Mouse (Mus musculus): ENCODE measurements around the gene Eml2.

The Eml2 gene

DNA sequence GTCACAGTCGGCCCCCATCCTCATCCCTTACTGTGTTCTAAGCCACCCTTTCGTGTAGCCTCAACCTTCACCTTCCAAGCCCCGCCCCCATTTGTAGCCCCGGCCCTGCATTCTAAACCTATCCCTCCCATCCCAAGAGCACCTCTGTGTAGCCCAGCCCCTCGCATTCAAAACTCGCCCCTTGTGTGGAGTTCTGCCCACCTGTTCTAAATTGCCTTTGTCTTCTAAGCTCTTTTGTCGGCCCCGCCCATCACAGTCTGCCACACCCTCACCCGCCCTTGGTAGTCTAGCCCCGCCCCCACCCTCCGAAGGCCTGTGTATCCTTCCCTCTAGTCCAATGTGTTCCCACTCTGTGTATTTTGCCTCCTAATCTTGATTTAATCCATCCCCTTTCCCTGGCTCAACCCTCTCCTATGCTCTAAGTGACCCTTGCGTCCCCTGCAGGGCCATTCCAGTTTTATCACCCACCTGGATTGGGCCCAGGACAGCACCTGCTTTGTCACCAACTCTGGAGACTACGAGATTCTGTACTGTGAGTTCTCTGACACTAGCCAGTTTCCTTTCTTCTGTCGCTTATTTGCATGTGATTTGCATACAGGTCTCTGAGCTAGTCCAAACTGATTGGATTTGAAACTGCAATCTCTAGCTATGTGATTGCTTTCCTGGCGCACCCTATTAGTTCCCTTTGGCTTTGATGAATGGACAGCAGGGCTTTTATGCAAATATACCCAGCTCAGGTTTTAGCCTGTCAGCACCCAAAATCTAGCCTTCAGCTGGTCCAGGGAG, 26.0 kb downstream of the Eml2 start:
- DNase-seq (ENCODE audit: low read depth, low spot score), result no peak

DNA sequence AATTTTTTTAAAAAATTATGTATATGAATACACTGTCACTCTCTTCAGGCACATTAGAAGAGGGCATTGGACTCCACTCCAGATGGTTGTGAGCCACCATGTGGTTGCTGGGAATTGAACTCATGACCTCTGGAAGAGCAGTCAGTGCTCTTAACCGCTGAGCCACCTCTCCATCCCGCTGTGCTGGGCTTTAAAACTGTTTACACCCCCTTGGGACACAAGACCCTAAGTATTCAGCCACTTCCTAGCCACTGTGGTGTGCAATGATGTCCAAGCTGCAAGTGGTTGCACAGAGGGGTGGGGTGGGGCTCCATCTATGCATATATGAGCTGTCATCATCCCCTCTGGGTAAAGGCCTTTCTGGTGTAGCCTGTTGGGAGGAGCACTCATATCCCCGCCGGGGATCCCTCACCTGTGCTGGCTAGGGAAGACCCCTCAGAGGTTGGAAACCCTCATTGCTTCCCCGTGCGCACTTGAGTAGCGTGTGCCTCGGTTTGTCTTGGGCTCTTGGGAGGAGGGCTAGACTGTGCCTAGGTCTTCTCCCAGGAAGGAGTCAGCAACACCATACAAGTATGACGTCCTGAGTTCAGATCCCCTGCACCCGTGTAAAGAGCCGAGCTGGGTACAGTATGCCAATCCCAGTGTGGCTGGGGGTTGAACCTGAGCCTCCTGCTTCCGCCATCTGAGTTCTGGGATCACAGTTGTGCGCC, 32.1 kb downstream of the Eml2 start:
- DNase-seq (ENCODE audit: low read depth, low spot score), result no peak

- peak; percentile 55 for DNase-seq (ENCODE audit: low read depth, low spot score)
Observed at GRCm38 (mm10) chr7:19208944-19209472, 32.8 kb downstream of the Eml2 start.

- DNase-seq (ENCODE audit: low read depth, low spot score), result no peak
Observed at GRCm38 (mm10) chr7:19209494-19209893, 33.3 kb downstream of the Eml2 start.

DNA sequence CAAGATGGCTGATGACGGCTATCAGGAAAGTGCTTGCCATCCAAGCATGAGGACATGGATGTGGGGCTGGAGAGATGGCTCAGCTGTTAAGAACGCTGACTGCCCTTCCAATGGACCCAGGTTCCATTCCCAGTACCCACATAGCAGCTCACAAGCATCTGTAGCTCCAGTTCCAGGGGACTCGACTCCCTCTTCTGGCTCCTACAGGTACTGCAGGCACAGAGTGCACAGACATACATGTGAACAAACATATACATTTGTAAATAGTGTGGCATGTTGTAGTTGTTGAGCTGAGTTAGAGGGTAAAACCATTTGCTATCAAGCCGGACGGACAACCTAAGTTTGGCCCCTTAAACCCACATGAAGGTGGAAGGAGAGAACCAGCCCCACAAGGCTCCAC, 33.8 kb downstream of the Eml2 start:
- no peak for DNase-seq (ENCODE audit: low read depth, low spot score)

DNA sequence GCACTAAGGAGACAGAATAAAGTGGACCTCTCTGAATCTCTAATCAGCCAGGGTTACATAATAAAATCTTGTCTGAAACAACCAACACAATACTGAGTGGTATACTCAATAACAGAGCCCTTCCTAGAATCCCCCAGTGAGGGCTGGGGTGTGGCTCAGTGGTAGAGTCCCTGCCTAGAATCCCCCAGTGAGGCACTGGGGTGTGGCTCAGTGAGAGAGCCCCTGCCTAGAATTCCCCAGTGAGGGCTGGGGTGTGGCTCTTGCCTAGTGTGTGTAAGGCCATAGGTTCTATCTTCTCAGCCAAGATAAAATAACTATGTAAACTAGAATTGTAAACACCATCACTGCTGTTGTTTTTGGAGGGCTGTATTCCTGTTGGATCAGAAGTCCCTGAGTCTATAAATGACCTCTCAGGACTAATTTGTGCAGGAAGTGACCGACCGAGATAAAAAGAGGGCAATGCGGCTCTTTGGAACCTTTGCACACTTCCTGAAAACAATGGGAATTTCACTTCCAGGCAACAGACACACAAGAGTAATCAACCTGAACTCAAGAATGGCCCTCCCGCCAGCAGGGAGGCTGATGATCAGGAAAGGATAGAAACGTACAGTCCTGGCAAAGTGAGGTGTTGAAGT, 34.9 kb downstream of the Eml2 start:
- DNase-seq (ENCODE audit: low read depth, low spot score), result no peak

GRCm38 (mm10) chr7:19211996-19212755, 36.0 kb downstream of the Eml2 start, which contains the start of gene Gpr4:
Gpr4 (plus strand) TSS chr7:19212538.
- no peak for DNase-seq (ENCODE audit: low read depth, low spot score)

DNA sequence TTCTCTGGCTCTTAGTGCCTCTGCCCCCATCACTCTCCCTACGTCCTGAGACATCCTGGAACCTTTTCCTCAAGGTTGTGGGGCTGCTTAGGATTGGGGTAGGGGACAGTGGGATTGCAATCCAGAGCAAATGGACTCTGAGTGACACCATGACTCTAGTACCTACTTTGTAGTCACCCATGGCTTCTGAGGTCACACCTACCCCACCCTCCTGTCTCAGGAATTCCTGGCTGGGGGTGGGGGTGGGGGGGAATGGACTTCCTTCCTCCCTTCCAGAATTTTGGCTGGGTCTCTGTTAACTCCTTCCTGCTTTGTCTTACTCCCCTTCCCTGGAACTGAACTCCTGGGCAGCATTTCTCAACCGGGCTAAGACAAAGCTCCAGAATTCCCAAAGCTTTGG, 37.2 kb downstream of the Eml2 start:
- DNase-seq (ENCODE audit: low read depth, low spot score), result no peak

GRCm38 (mm10) chr7:19214369-19214768, 38.1 kb downstream of the Eml2 start:
- no peak for DNase-seq (ENCODE audit: low read depth, low spot score)

- DNase-seq (ENCODE audit: low read depth, low spot score), result no peak
Observed at GRCm38 (mm10) chr7:19214940-19215339, 38.7 kb downstream of the Eml2 start.

- DNase-seq (ENCODE audit: low read depth, low spot score), result peak; percentile 91
Observed at GRCm38 (mm10) chr7:19217492-19217891, 41.3 kb downstream of the Eml2 start.

GRCm38 (mm10) chr7:19217944-19218343, 41.7 kb downstream of the Eml2 start:
- DNase-seq (ENCODE audit: low read depth, low spot score), result no peak

DNA sequence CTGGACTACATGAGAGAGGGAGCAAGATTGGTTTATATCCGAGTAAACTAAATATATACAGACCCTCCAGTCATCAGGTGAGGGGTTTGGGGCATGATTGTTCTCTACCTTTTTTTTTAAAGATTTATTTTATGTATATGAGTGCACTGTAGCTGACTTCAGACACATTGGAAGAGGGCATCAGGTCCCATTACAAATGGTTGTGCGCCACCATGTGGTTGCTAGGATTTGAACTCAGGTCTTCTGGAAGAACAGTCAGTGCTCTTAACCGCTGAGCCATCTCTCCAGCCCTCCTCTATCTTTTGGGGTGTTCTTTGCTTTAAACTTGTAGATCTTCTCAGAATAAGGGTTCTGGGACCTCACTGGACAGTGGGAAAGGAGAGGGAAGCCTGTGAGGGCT, 43.8 kb downstream of the Eml2 start:
- no peak for DNase-seq (ENCODE audit: low read depth, low spot score)

DNA sequence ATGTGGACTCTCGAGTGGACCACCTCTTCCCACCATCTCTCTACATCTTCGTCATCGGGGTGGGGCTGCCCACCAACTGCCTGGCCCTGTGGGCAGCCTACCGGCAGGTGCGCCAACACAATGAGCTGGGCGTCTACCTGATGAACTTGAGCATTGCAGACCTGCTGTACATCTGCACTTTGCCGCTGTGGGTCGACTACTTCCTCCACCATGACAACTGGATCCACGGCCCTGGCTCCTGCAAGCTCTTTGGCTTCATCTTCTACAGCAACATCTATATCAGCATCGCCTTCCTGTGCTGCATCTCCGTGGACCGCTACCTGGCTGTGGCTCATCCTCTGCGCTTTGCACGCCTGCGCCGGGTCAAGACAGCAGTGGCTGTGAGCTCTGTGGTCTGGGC, 46.0 kb downstream of the Eml2 start:
- no peak for DNase-seq (ENCODE audit: low read depth, low spot score)

GRCm38 (mm10) chr7:19222875-19223274, 46.7 kb downstream of the Eml2 start:
- DNase-seq (ENCODE audit: low read depth, low spot score), result no peak

DNA sequence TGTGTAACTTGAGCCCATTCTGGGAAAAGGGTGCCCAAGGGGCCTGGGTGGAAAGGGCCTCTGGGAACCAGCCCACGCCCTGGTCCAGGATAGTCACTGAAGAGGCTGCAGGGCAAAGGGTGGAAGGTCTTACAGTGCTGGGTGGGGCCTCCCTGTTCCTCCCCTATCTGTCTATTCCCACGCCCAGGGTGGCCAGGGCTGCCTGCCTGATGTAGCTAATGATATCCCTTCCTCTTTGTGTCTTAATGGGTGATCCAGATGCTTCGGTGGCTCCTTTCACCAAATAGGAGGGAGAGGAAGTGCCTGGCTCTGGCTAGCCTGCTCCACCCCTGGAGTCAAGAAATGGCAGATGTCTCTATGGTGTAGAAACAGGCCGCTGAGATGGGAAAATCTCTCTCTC, 48.7 kb downstream of the Eml2 start:
- no peak for DNase-seq (ENCODE audit: low read depth, low spot score)

- DNase-seq (ENCODE audit: low read depth, low spot score), result no peak
Observed at GRCm38 (mm10) chr7:19226817-19227797, 50.9 kb downstream of the Eml2 start.

DNA sequence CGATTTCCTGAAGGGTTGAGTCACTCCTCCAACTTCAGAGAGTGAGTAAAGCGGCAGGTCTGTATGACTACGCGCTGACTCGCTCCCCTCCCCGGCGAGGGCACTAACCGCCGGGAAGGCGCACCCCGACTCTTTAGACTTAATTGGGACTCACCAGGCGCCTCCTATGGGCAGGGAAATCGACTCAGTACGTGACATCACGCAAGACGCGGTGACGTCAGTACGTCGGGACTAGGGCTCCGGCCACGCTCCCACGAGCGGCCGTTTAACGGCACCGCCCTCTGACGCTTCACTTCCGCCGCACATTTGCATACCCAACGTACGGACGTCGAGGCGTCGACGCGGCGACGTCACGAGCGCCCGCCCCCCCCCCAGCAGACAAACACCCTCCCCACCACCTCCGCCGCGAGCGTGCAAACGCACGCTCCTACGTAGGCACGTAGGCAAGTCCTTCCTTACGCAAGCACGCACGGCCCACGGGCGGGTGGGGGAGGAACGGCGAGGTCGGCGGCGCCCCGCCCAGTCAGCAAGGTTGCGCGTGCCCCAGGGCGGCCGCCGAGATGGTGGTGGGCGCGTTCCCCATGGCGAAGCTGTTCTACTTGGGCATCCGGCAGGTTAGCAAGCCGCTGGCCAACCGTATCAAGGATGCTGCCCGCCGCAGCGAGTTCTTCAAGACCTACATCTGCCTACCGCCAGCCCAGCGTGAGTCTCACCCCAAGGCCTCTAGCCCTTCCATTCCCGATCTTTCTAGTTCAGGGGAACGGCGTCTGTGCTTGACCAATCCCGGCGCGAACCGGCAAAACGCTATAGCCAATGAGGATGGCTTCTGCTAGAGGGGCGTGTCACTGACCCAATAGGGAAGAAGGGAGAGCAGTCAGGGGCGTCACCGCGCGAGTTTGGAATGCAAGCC, 51.9 kb downstream of the Eml2 start, which contains the start of gene Opa3:
Gene Opa3, plus strand, starts transcription at position 452 of the 910 bp plus-strand sequence.
- peak; percentile 100 for DNase-seq (ENCODE audit: low read depth, low spot score)

- DNase-seq (ENCODE audit: low read depth, low spot score), result no peak
Observed at GRCm38 (mm10) chr7:19228793-19229148, 52.5 kb downstream of the Eml2 start.
